Mouse (Mus musculus): Measurements from ENCODE around the gene Erc1.

The Erc1 gene

GRCm38 (mm10) chr6:119526498-119526897 is 321.5 kb downstream of the Erc1 start:
- in situ Hi-C loops (cut with MboI, MseI): no loop called here

GRCm38 (mm10) chr6:119521931-119522391 is 326.0 kb downstream of the Erc1 start:
- in situ Hi-C loops (cut with MboI, MseI): no loop called here

- in situ Hi-C loops (cut with MboI, MseI): no loop called here
Measured at GRCm38 (mm10) chr6:119521482-119521900, 326.5 kb downstream of the Erc1 start.
